In the genomic region with DNA sequence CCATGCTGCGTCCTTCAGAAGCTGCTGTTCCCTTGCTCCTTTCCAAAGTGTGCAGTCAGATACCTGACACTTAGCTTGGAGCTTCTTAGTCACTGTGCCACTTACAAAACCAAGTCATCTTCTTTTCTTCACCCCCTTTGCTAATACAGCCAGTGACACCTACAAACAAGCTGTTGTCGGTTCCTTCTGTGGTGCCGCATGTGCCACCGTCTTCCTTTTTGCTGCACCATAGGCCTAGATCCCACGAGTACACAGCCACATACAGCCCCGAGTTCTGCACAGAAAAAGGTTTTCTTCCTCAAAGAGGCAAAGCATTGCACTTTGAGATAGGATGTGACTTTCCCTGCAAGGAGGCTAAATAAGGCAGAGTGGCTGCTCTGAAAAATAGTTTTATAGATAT, we compare ENCODE assay signal across 16 mouse cellular contexts.
A peak's percentile ranks its signal among the peaks of the same experiment; 100 is the strongest.
DNase-seq lines count a peak whose midpoint lies in the region; TF ChIP-seq lines count a peak whose summit lies in the region.
"Had no signal": no experiment of that assay in that cellular context is flagged by ENCODE, and none has a peak within 500 bp of the region (broad histone marks: within the 10 kb centered on the region; RNA-seq: fewer than 3 reads in every experiment).

No protein-coding gene starts in this region.

- TF ChIP-seq CTCF in gastrocnemius, adult 2 months (IDR thresholded peaks at IDR 0.05), result no peak

- intact Hi-C loops in gastrocnemius, adult 2 months (cut with DNase I), result no loop called here
- intact Hi-C loops in gastrocnemius, postnatal 36 days (cut with DNase I), result no loop called here
- intact Hi-C loops in left cerebral cortex, postnatal 14 days (cut with DNase I), result no loop called here

- H3K27ac ChIP-seq in gastrocnemius, adult 2 months, result peak overlapping the region; percentile 67
- H3K27ac ChIP-seq: embryonic facial prominence, embryonic 10.5 days; forebrain, embryonic 13.5 days; heart, embryonic 10.5 days; hindbrain, embryonic 12.5 days had no signal

- no peak for DNase-seq in gastrocnemius, adult 2 months
- no peak for DNase-seq in gastrocnemius, postnatal 36 days
- peak; percentile 49 to 52 for DNase-seq in left cerebral cortex, adult 18-20 months (ENCODE audit: low spot score in 2 of 2)
- DNase-seq in left cerebral cortex, postnatal 14 days (ENCODE audit: low spot score in 2 of 2), result no peak
- DNase-seq in right cerebral cortex, postnatal 25 days, result peak; percentile 31
- no peak for DNase-seq in right cerebral cortex, postnatal 36 days (ENCODE audit: low spot score in 2 of 2)
- DNase-seq: adrenal gland, postnatal 25 days; cerebellum, adult 2 months; cerebellum, postnatal 10 days; heart, adult 18-20 months; heart, postnatal 10 days; heart, postnatal 4 days had no signal

- no peak overlapping the region for H3K4me3 ChIP-seq in gastrocnemius, adult 2 months
- H3K4me3 ChIP-seq: embryonic facial prominence, embryonic 10.5 days; forebrain, embryonic 13.5 days; heart, embryonic 10.5 days; hindbrain, embryonic 12.5 days had no signal

Comparison
In these comparisons a context has a peak if more than half of its experiments do, and no peak if none do; other contexts are left out.
1. DNase-seq: peak in left cerebral cortex, adult 18-20 months (2 of 2) and right cerebral cortex, postnatal 25 days (single experiment); none in gastrocnemius, adult 2 months (single experiment), gastrocnemius, postnatal 36 days (0 of 2), left cerebral cortex, postnatal 14 days (0 of 2) and right cerebral cortex, postnatal 36 days (0 of 2).